In the genomic region with DNA sequence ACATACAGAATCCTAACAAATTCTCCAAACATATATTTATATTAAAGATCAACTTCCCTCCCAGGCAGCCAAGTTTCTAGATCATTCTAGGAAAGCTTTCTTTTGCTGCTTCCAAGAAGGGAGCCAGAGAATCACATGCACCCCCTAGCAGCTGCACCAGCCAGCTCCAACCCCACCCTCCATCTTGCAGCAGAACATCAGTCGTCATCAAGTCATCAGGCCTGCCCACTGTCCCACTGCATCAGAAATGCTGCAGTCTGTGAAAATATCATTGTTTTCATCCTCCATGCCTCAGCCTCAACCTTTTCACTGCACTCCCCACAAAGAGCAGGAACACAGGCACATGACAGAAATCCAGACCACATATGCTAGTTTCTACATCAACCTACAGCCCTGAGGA, we compare ENCODE assay signal across 15 mouse cellular contexts.
A peak's percentile ranks its signal among the peaks of the same experiment; 100 is the strongest.
DNase-seq lines count a peak whose midpoint lies in the region; ATAC-seq lines count a peak whose summit lies in the region.
"Had no signal": no experiment of that assay in that cellular context is flagged by ENCODE, and none has a peak within 500 bp of the region (broad histone marks: within the 10 kb centered on the region; RNA-seq: fewer than 3 reads in every experiment).

No protein-coding gene starts in this region.

- DNase-seq in right cerebral cortex, adult 18-20 months, result peak; percentile 19
- DNase-seq in right cerebral cortex, postnatal 4 days, result no peak
- DNase-seq in hindbrain, embryonic 10.5 days (ENCODE audit: low spot score), result no peak
- peak; percentile 38 for DNase-seq in midbrain, embryonic 14.5 days
- DNase-seq in kidney, adult 11 months, result no peak
- DNase-seq in B cell, adult 2 months, result no peak
- DNase-seq in Muller cell, postnatal 12 days (ENCODE audit: inconsistent ontology term), result no peak
- DNase-seq: gastrocnemius, postnatal 10 days; kidney, postnatal 4 days; lung, postnatal 14 days; right cerebral cortex, postnatal 14 days had no signal

- H3K27me3 ChIP-seq in hindbrain, embryonic 10.5 days (ENCODE audit: insufficient read depth, poor library complexity, severe bottlenecking), result peaks cover 78% of the 10 kb centered on the region
- H3K27me3 ChIP-seq in midbrain, embryonic 14.5 days (ENCODE audit: control insufficient read depth, insufficient read depth, low read length), result no peaks in the 10 kb centered on the region

- peak overlapping the region; percentile 47 for H3K4me3 ChIP-seq in hindbrain, embryonic 10.5 days
- H3K4me3 ChIP-seq in midbrain, embryonic 14.5 days (replicated peaks; ENCODE audit: low read depth, low read length), result peak overlapping the region; percentile 31
- H3K4me3 ChIP-seq: myocyte; stomach, embryonic 15.5 days had no signal

- peaks cover 8% of the 10 kb centered on the region; the same call in 1 of the 2 replicates for H3K4me1 ChIP-seq in hindbrain, embryonic 10.5 days (replicated peaks)
- 0 out of 2 replicates have a peak, but pooled peaks cover 4% of the 10 kb centered on the region for H3K4me1 ChIP-seq in midbrain, embryonic 14.5 days (ENCODE audit: control insufficient read depth, insufficient read depth, low read length)
- H3K4me1 ChIP-seq: stomach, embryonic 15.5 days had no signal

- H3K27ac ChIP-seq in hindbrain, embryonic 10.5 days, result peak overlapping the region; percentile 88
- peak overlapping the region; percentile 92 for H3K27ac ChIP-seq in midbrain, embryonic 14.5 days (replicated peaks; ENCODE audit: low read depth, low read length)
- H3K27ac ChIP-seq: stomach, embryonic 15.5 days had no signal

- H3K9me3 ChIP-seq in hindbrain, embryonic 10.5 days, result no peaks in the 10 kb centered on the region
- no peaks in the 10 kb centered on the region for H3K9me3 ChIP-seq in midbrain, embryonic 14.5 days (ENCODE audit: control insufficient read depth, low read length)
- H3K9me3 ChIP-seq: stomach, embryonic 15.5 days had no signal

- peak overlapping the region; percentile 62 for H3K4me2 ChIP-seq in midbrain, embryonic 14.5 days (ENCODE audit: low read length)
- H3K4me2 ChIP-seq: liver, embryonic 11.5 days; stomach, embryonic 15.5 days had no signal

- H3K36me3 ChIP-seq in hindbrain, embryonic 10.5 days, result peaks cover 26% of the 10 kb centered on the region
- H3K36me3 ChIP-seq in midbrain, embryonic 14.5 days (ENCODE audit: control insufficient read depth, insufficient read depth, low read length), result peaks cover 17% of the 10 kb centered on the region
- H3K36me3 ChIP-seq: stomach, embryonic 15.5 days had no signal

- H3K9ac ChIP-seq in midbrain, embryonic 14.5 days (replicated peaks; ENCODE audit: low read length), result peak overlapping the region; percentile 52
- H3K9ac ChIP-seq: stomach, embryonic 15.5 days had no signal

- WGBS in hindbrain, embryonic 10.5 days, result 67% methylated on average over 1 of the region's 1 CpGs
- 17% methylated on average over 1 of the region's 1 CpGs for WGBS in midbrain, embryonic 14.5 days

- no peak for ATAC-seq in midbrain, embryonic 14.5 days (ENCODE audit: low FRiP score, low TSS enrichment)
- ATAC-seq: intestine, postnatal 0 days had no signal

Comparison
In these comparisons a context has a peak if more than half of its experiments do, and no peak if none do; other contexts are left out.
1. DNase-seq: peak in right cerebral cortex, adult 18-20 months (single experiment) and midbrain, embryonic 14.5 days (single experiment); none in right cerebral cortex, postnatal 4 days (single experiment), hindbrain, embryonic 10.5 days (single experiment), kidney, adult 11 months (single experiment), B cell, adult 2 months (0 of 2) and Muller cell, postnatal 12 days (single experiment).